Mouse (Mus musculus) thymus, postnatal 25 days (tissue): Measurements from ENCODE around the gene Ftl1.

Source experiments
- DNase-seq: peaks from one replicate; pipeline ENCODE4 v3.0.0; 2022

The Ftl1 gene

GRCm38 (mm10) chr7:45409497-45410163 lies 50.1 kb downstream of the Ftl1 start:
- DNase-seq = no peak

- DNase-seq = no peak
Observed at GRCm38 (mm10) chr7:45408949-45409348, 50.7 kb downstream of the Ftl1 start.

DNA sequence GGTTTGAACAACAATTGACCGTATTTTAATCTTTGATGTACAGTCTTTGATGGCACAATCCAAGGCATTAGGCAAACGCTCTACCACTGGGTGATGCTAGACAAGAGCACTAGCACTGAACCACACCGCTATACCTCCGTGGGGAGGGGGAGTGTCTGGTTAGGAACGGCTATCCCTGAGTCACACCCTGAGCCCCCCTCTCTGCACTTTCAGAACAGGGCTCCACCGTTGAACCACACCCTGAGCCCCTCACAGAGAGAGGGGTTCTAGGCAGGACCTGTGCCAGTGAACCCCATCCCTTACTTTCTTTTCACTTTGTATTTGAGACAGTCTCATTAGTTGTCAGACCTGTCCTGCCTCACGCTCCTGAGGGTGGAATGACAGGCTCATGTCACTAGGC lies 51.3 kb downstream of the Ftl1 start:
- DNase-seq = no peak
